Mouse (Mus musculus): ENCODE results near the gene Tbx21. TPM values are rescaled to one million over a fixed set of nuclear protein-coding genes. Genes with fewer than 3 reads are reported as not detected.

The Tbx21 gene
- polyA plus RNA-seq, 1 experiment from 2014 or later = not detected

GRCm38 (mm10) chr11:97120221-97120620 is 5.1 kb upstream of the Tbx21 start:
- H3K27me3 ChIP-seq (ENCODE audit: insufficient read depth, low read length) = peaks cover 10% of the 10 kb centered on the region; the same call in 1 of the 2 replicates
- no peak overlapping the region for H3K4me3 ChIP-seq (replicated peaks; ENCODE audit: low read depth, low read length)
- DNase-seq (ENCODE audit: low spot score) = no peak
- no peaks in the 10 kb centered on the region for H3K4me1 ChIP-seq (replicated peaks; ENCODE audit: insufficient read depth, low read length)
- TF ChIP-seq CTCF (IDR thresholded peaks at IDR 0.05; ENCODE audit: low read depth) = no peak
- 36% methylated on average over 10 of the region's 10 CpGs for WGBS
- no peak overlapping the region for H3K27ac ChIP-seq
- no peak; the same call in 1 of the 2 replicates for ATAC-seq (replicated peaks; ENCODE audit: low FRiP score, low read depth)
- no peak overlapping the region for H3K9ac ChIP-seq (ENCODE audit: low read depth, low read length)
- H3K4me2 ChIP-seq (ENCODE audit: low read length) = no peak overlapping the region
- H3K9me3 ChIP-seq (replicated peaks; ENCODE audit: low read length) = no peaks in the 10 kb centered on the region
- H3K36me3 ChIP-seq (ENCODE audit: insufficient read depth, low read length) = no peaks in the 10 kb centered on the region

GRCm38 (mm10) chr11:97115797-97116196 is 666 bp upstream of the Tbx21 start:
- ATAC-seq (replicated peaks; ENCODE audit: low FRiP score, low read depth) (no peak), DNase-seq (ENCODE audit: low spot score) (no peak)
- Histone ChIP-seq H3K27ac (no peak overlapping the region), H3K27me3 (ENCODE audit: insufficient read depth, low read length) (peaks cover 34% of the 10 kb centered on the region), H3K9me3 (replicated peaks; ENCODE audit: low read length) (no peaks in the 10 kb centered on the region), H3K4me1 (replicated peaks; ENCODE audit: insufficient read depth, low read length) (peaks cover 6% of the 10 kb centered on the region), H3K9ac (ENCODE audit: low read depth, low read length) (no peak overlapping the region), H3K36me3 (ENCODE audit: insufficient read depth, low read length) (no peaks in the 10 kb centered on the region), H3K4me3 (replicated peaks; ENCODE audit: low read depth, low read length) (no peak overlapping the region), H3K4me2 (ENCODE audit: low read length) (peak overlapping the region; percentile 59; the same call in 1 of the 2 replicates)
- 10% methylated on average over 11 of the region's 11 CpGs for WGBS
- TF ChIP-seq CTCF (IDR thresholded peaks at IDR 0.05; ENCODE audit: low read depth) = no peak

- Histone ChIP-seq H3K9me3 (replicated peaks; ENCODE audit: low read length) (no peaks in the 10 kb centered on the region), H3K36me3 (ENCODE audit: insufficient read depth, low read length) (no peaks in the 10 kb centered on the region), H3K9ac (ENCODE audit: low read depth, low read length) (no peak overlapping the region), H3K27me3 (ENCODE audit: insufficient read depth, low read length) (peaks cover 34% of the 10 kb centered on the region), H3K4me2 (ENCODE audit: low read length) (no peak overlapping the region), H3K27ac (no peak overlapping the region), H3K4me1 (replicated peaks; ENCODE audit: insufficient read depth, low read length) (peaks cover 6% of the 10 kb centered on the region), H3K4me3 (replicated peaks; ENCODE audit: low read depth, low read length) (no peak overlapping the region)
- DNase-seq (ENCODE audit: low spot score) (no peak), ATAC-seq (replicated peaks; ENCODE audit: low FRiP score, low read depth) (no peak)
- WGBS = 89% methylated on average over 9 of the region's 9 CpGs
- TF ChIP-seq CTCF (IDR thresholded peaks at IDR 0.05; ENCODE audit: low read depth) = no peak
Observed at GRCm38 (mm10) chr11:97112519-97113125, 2.5 kb downstream of the Tbx21 start.

- H3K27me3 ChIP-seq (ENCODE audit: insufficient read depth, low read length) = peaks cover 12% of the 10 kb centered on the region; the same call in 1 of the 2 replicates
- no peak overlapping the region for H3K27ac ChIP-seq
- no peaks in the 10 kb centered on the region for H3K9me3 ChIP-seq (replicated peaks; ENCODE audit: low read length)
- H3K4me1 ChIP-seq (replicated peaks; ENCODE audit: insufficient read depth, low read length) = no peaks in the 10 kb centered on the region
- ATAC-seq (replicated peaks; ENCODE audit: low FRiP score, low read depth) = no peak
- no peak overlapping the region for H3K4me2 ChIP-seq (ENCODE audit: low read length)
- no peak for DNase-seq (ENCODE audit: low spot score)
- no peak overlapping the region for H3K9ac ChIP-seq (ENCODE audit: low read depth, low read length)
- no peak overlapping the region for H3K4me3 ChIP-seq (replicated peaks; ENCODE audit: low read depth, low read length)
- TF ChIP-seq CTCF (IDR thresholded peaks at IDR 0.05; ENCODE audit: low read depth) = no peak
- no peaks in the 10 kb centered on the region for H3K36me3 ChIP-seq (ENCODE audit: insufficient read depth, low read length)
- 84% methylated on average over 16 of the region's 16 CpGs for WGBS
Observed at GRCm38 (mm10) chr11:97108976-97109375, 6.2 kb downstream of the Tbx21 start.

- Histone ChIP-seq H3K9me3 (replicated peaks; ENCODE audit: low read length) (no peaks in the 10 kb centered on the region), H3K9ac (ENCODE audit: low read depth, low read length) (no peak overlapping the region), H3K4me3 (replicated peaks; ENCODE audit: low read depth, low read length) (no peak overlapping the region), H3K27ac (no peak overlapping the region), H3K4me2 (ENCODE audit: low read length) (no peak overlapping the region), H3K36me3 (ENCODE audit: insufficient read depth, low read length) (no peaks in the 10 kb centered on the region), H3K27me3 (ENCODE audit: insufficient read depth, low read length) (no peaks in the 10 kb centered on the region), H3K4me1 (replicated peaks; ENCODE audit: insufficient read depth, low read length) (no peaks in the 10 kb centered on the region)
- ATAC-seq (replicated peaks; ENCODE audit: low FRiP score, low read depth) (no peak), DNase-seq (ENCODE audit: low spot score) (no peak)
- TF ChIP-seq CTCF (IDR thresholded peaks at IDR 0.05; ENCODE audit: low read depth) = no peak
- WGBS = 95% methylated on average over 9 of the region's 9 CpGs
Observed at GRCm38 (mm10) chr11:97104091-97104483, 11.0 kb downstream of the Tbx21 start.

- Histone ChIP-seq H3K9ac (ENCODE audit: low read depth, low read length) (no peak overlapping the region), H3K4me2 (ENCODE audit: low read length) (no peak overlapping the region), H3K9me3 (replicated peaks; ENCODE audit: low read length) (no peaks in the 10 kb centered on the region), H3K36me3 (ENCODE audit: insufficient read depth, low read length) (no peaks in the 10 kb centered on the region), H3K4me3 (replicated peaks; ENCODE audit: low read depth, low read length) (no peak overlapping the region), H3K4me1 (replicated peaks; ENCODE audit: insufficient read depth, low read length) (no peaks in the 10 kb centered on the region), H3K27ac (no peak overlapping the region), H3K27me3 (ENCODE audit: insufficient read depth, low read length) (0 out of 2 replicates have a peak, but pooled peaks cover 3% of the 10 kb centered on the region)
- WGBS = 92% methylated on average over 10 of the region's 10 CpGs
- no peak for DNase-seq (ENCODE audit: low spot score)
- no peak for TF ChIP-seq CTCF (IDR thresholded peaks at IDR 0.05; ENCODE audit: low read depth)
- no peak for ATAC-seq (replicated peaks; ENCODE audit: low FRiP score, low read depth)
Observed at GRCm38 (mm10) chr11:97103163-97104090, 11.7 kb downstream of the Tbx21 start.

Measured in kidney, postnatal 0 days (tissue).